Mouse (Mus musculus): ENCODE data around the gene Col5a1.

- TF ChIP-seq EP300 (IDR thresholded peaks at IDR 0.05; ENCODE audit: low read depth) (no peak), CTCF (IDR thresholded peaks at IDR 0.05; ENCODE audit: low read depth) (no peak)
Observed at GRCm38 (mm10) chr2:27885456-27886147, 623 bp upstream of the Col5a1 start.
